Mouse (Mus musculus): ENCODE results near the gene Rcor3. TPM values are rescaled to one million over a fixed set of nuclear protein-coding genes. Genes with fewer than 3 reads are reported as not detected.

Rcor3 gene
- 36.3 and 40.4 TPM in 2 replicates for polyA plus RNA-seq (2015; fragmentation: Nextera tagmentation; extraction: Ambion mirVana)

DNA sequence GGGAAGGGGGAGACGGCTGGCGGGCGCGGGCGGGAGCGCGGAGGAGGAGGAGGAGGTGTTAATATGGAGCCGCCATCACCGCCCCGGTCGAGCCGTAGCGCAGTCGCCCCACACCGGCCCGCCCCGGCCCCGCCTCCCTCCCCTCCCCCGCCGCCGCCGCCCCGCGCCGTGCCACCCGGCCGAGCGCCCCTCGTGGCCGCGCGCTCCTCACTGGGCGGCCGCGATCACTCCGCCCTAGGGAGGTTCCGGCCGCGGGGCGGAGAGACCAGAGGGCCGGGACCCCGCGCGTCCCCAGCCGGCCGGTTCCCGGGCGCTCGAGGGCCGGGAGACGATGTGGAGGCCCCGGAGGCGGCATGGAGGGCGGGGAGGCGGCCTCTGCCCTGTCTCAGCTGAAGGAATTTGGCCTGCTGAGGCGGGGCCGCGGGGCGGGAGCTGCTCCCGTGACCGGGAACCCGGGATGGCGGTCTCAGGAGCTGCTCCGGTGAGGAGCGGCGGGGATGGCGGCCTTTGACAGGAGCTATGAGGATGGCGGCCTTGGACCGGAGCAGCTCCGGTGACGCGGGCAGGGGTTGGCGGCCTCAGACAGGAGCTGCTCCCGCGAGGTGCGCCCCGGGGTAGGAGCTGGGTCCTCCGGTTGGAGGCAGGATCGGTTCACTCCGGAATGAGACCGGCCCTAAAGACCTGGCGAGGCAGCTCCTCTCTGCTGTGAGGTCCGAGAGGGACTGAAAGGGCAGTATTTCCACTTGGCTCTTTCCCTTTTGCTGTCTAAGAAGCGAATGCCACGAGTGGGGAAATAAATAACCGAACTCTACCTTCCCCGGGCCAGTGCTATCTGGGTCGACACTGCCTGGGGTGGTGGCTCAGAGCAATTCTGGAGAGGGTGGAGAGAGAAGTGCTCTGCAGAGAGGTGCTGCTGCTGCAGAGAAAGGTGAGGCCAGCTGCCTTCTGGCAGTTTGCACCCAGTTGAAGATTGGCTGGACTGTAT, at the start of gene Rcor3:
Gene Rcor3 (minus strand): TSS at position 137 of the 985 bp plus-strand sequence.
- Histone ChIP-seq H3K4me2 (ENCODE audit: low read length) (peak within 1 kb of the TSS; percentile 88), H3K4me1 (ENCODE audit: control insufficient read depth, insufficient read depth, low read length) (peaks cover 22% of the 10 kb centered on the region), H3K27me3 (ENCODE audit: control insufficient read depth, insufficient read depth, low read depth, low read length) (no peaks in the 10 kb centered on the region), H3K9me3 (replicated peaks; ENCODE audit: control insufficient read depth, low read length, poor library complexity, severe bottlenecking) (no peaks in the 10 kb centered on the region), H3K9ac (ENCODE audit: low read depth, low read length) (peak within 1 kb of the TSS; percentile 96), H3K36me3 (ENCODE audit: control insufficient read depth, insufficient read depth, low read length) (no peaks in the 10 kb centered on the region), H3K4me3 (ENCODE audit: low read depth, low read length) (peak within 1 kb of the TSS; percentile 90), H3K27ac (ENCODE audit: low read length) (peak within 1 kb of the TSS; percentile 99)
- 0% methylated on average over 47 of the region's 88 CpGs for WGBS
- ATAC-seq = peak; percentile 91

DNA sequence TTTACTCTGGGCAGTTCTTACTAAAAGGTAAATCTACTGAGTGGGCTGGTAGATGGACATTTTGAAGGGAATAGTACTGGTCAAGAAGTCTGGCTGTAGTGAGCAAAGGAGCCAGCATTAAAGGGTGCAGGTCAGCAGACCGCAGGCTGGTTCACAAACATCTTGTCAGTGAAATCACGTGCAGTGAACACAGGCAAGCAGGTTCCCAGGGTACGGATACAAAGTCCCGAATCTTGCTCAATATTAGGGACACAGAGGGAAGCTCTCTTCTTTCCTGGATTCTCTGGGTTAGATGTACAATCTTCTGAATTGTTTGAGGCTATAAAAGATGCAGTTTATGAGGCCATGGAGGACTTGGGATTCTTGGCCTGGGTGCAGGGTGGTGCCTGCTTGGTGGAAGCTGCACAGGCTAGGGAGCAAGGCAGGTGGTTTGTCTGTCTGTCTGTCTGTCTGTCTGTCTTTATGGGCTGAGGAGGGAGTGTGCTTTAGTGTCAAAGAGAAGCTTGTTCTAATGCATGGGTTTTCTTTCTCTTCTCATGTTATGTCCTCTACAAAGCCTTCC, 43.9 kb upstream of the Rcor3 start:
- Histone ChIP-seq H3K9ac (ENCODE audit: low read depth, low read length) (no peak overlapping the region), H3K4me1 (ENCODE audit: control insufficient read depth, insufficient read depth, low read length) (no peaks in the 10 kb centered on the region), H3K4me3 (ENCODE audit: low read depth, low read length) (no peak overlapping the region), H3K4me2 (ENCODE audit: low read length) (no peak overlapping the region), H3K9me3 (replicated peaks; ENCODE audit: control insufficient read depth, low read length, poor library complexity, severe bottlenecking) (no peaks in the 10 kb centered on the region), H3K36me3 (ENCODE audit: control insufficient read depth, insufficient read depth, low read length) (no peaks in the 10 kb centered on the region), H3K27ac (ENCODE audit: low read length) (no peak overlapping the region), H3K27me3 (ENCODE audit: control insufficient read depth, insufficient read depth, low read depth, low read length) (no peaks in the 10 kb centered on the region)
- WGBS = 87% methylated on average over 4 of the region's 4 CpGs
- no peak for ATAC-seq

DNA sequence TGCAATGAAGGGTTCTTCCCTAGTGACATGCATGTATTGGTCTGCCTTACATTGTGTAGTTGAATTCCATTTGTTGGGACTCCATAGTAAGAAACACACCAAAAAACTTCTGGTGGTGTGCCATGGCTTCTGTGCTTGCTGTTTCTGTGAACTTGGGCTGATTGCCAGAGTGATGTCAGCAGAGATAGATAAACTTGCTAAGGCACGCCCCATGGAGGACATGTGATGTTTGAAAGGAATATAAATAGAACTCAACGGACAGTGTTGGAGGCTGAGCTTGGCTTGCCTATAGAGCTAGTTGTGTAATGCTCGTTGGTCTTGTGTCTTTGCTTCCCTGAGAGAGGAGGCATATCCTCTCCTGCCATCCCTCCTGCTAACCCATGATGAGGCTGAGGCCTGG, 42.0 kb upstream of the Rcor3 start:
- ATAC-seq = no peak
- Histone ChIP-seq H3K27me3 (ENCODE audit: control insufficient read depth, insufficient read depth, low read depth, low read length) (no peaks in the 10 kb centered on the region), H3K27ac (ENCODE audit: low read length) (no peak overlapping the region), H3K4me2 (ENCODE audit: low read length) (no peak overlapping the region), H3K36me3 (ENCODE audit: control insufficient read depth, insufficient read depth, low read length) (no peaks in the 10 kb centered on the region), H3K4me3 (ENCODE audit: low read depth, low read length) (no peak overlapping the region), H3K9ac (ENCODE audit: low read depth, low read length) (no peak overlapping the region), H3K9me3 (replicated peaks; ENCODE audit: control insufficient read depth, low read length, poor library complexity, severe bottlenecking) (no peaks in the 10 kb centered on the region), H3K4me1 (ENCODE audit: control insufficient read depth, insufficient read depth, low read length) (no peaks in the 10 kb centered on the region)
- 80% methylated on average over 3 of the region's 3 CpGs for WGBS

DNA sequence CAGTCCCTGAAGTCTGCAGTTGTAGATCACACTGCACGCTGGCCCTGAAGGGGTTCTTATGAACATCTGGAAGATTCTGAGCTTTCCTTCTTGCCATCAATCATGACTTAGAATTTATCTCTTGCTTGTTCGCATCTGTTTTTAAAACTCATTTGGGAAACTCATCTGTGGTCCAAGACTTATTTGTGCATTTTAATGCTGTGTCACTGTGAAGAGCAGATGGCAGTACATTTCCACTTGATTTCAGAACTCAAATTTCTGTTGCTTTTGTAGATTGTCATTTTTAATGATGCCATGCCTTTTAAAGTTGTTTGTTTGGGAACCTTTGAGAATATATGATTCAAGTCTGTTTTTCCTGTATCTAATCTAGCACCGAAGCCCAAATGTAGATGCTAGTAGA, 33.6 kb upstream of the Rcor3 start:
- Histone ChIP-seq H3K36me3 (ENCODE audit: control insufficient read depth, insufficient read depth, low read length) (no peaks in the 10 kb centered on the region), H3K27me3 (ENCODE audit: control insufficient read depth, insufficient read depth, low read depth, low read length) (no peaks in the 10 kb centered on the region), H3K9ac (ENCODE audit: low read depth, low read length) (no peak overlapping the region), H3K4me2 (ENCODE audit: low read length) (no peak overlapping the region), H3K27ac (ENCODE audit: low read length) (no peak overlapping the region), H3K4me1 (ENCODE audit: control insufficient read depth, insufficient read depth, low read length) (no peaks in the 10 kb centered on the region), H3K9me3 (replicated peaks; ENCODE audit: control insufficient read depth, low read length, poor library complexity, severe bottlenecking) (no peaks in the 10 kb centered on the region), H3K4me3 (ENCODE audit: low read depth, low read length) (no peak overlapping the region)
- ATAC-seq = no peak
- 92% methylated on average over 3 of the region's 3 CpGs for WGBS

DNA sequence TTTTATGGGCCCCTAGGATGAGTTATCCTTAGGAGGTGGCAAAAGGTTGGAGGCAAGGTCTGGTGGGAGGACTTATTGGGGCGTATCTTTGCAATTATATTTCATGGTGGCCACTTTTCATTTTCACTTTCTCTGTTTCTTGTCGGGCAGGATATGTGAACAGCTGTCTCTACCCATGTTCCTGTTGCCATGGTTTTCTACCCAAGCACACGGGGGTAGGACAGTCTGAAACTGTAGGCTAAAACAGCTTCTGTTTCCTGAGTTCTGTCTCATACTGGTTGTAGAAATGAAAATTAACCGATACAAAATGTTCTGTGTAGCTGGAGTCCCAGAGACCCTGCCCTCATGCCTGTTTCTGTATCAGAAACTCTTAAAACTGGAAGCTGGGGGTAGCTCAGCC, 13.3 kb upstream of the Rcor3 start:
- Histone ChIP-seq H3K27ac (ENCODE audit: low read length) (no peak overlapping the region), H3K4me2 (ENCODE audit: low read length) (no peak overlapping the region), H3K4me1 (ENCODE audit: control insufficient read depth, insufficient read depth, low read length) (no peaks in the 10 kb centered on the region), H3K4me3 (ENCODE audit: low read depth, low read length) (no peak overlapping the region), H3K27me3 (ENCODE audit: control insufficient read depth, insufficient read depth, low read depth, low read length) (no peaks in the 10 kb centered on the region), H3K36me3 (ENCODE audit: control insufficient read depth, insufficient read depth, low read length) (no peaks in the 10 kb centered on the region), H3K9me3 (replicated peaks; ENCODE audit: control insufficient read depth, low read length, poor library complexity, severe bottlenecking) (no peaks in the 10 kb centered on the region), H3K9ac (ENCODE audit: low read depth, low read length) (no peak overlapping the region)
- 93% methylated on average over 4 of the region's 4 CpGs for WGBS
- no peak for ATAC-seq

DNA sequence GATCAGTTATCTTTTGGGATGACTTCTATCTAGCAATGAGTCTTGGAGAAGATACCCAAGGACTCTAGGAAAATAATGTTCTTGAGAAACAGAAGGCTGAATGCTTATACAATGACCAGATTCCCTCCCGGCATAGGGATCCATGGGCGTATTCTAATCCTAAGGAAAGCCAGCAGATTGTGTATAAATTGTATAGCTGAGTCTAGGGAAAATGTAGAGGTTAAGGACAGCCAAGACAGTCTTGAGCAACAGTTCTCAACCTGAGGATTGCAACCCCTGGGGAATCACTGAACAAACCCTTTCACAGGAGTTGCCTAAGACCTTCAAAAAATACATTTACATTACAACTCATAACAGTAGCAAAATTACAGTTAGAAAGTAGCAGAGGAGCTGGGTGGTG, 2.5 kb upstream of the Rcor3 start:
- Histone ChIP-seq H3K27me3 (ENCODE audit: control insufficient read depth, insufficient read depth, low read depth, low read length) (no peaks in the 10 kb centered on the region), H3K4me2 (ENCODE audit: low read length) (no peak overlapping the region), H3K27ac (ENCODE audit: low read length) (no peak overlapping the region), H3K36me3 (ENCODE audit: control insufficient read depth, insufficient read depth, low read length) (no peaks in the 10 kb centered on the region), H3K9ac (ENCODE audit: low read depth, low read length) (no peak overlapping the region), H3K4me1 (ENCODE audit: control insufficient read depth, insufficient read depth, low read length) (peaks cover 18% of the 10 kb centered on the region), H3K9me3 (replicated peaks; ENCODE audit: control insufficient read depth, low read length, poor library complexity, severe bottlenecking) (no peaks in the 10 kb centered on the region), H3K4me3 (ENCODE audit: low read depth, low read length) (no peak overlapping the region)
- WGBS = 93% methylated on average over 2 of the region's 2 CpGs
- ATAC-seq = no peak

DNA sequence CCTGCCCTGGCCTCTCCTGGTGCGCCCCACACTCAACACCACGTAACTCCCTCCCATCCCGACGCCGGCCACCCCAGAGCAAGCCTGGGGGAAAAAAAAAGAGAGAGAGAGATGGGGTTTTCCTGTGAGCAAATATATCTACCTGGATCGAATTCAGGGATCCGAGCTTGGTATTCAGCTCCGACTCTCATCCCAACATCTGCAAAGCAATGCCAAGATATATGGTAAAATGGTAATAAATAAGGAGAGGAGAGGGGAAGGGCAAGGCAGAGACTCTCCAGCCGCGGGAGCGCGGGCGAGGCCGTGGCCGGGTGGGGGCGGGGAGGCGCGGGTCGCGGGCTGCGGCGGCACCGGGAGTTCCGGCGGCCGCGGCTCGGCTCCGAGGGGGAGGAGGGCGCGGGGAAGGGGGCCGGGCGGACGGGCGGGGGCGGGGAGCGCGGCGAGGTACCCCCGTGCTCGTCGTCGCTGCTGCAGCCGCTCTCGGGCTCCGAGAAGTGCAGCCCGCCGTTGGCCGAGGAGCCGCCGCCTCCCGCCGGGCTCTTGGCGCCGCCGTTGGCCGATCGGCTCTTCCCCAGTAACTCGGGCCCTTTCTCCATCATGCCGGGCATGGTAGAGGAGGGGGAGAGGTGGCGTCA, 454 bp downstream of the Rcor3 start:
- Histone ChIP-seq H3K27ac (ENCODE audit: low read length) (peak overlapping the region; percentile 99), H3K4me3 (ENCODE audit: low read depth, low read length) (peak overlapping the region; percentile 90), H3K27me3 (ENCODE audit: control insufficient read depth, insufficient read depth, low read depth, low read length) (no peaks in the 10 kb centered on the region), H3K4me1 (ENCODE audit: control insufficient read depth, insufficient read depth, low read length) (peaks cover 22% of the 10 kb centered on the region), H3K9me3 (replicated peaks; ENCODE audit: control insufficient read depth, low read length, poor library complexity, severe bottlenecking) (no peaks in the 10 kb centered on the region), H3K36me3 (ENCODE audit: control insufficient read depth, insufficient read depth, low read length) (no peaks in the 10 kb centered on the region), H3K4me2 (ENCODE audit: low read length) (peak overlapping the region; percentile 88), H3K9ac (ENCODE audit: low read depth, low read length) (peak overlapping the region; percentile 96)
- ATAC-seq = peak; percentile 43
- under 1% methylated on average over 35 of the region's 61 CpGs for WGBS

DNA sequence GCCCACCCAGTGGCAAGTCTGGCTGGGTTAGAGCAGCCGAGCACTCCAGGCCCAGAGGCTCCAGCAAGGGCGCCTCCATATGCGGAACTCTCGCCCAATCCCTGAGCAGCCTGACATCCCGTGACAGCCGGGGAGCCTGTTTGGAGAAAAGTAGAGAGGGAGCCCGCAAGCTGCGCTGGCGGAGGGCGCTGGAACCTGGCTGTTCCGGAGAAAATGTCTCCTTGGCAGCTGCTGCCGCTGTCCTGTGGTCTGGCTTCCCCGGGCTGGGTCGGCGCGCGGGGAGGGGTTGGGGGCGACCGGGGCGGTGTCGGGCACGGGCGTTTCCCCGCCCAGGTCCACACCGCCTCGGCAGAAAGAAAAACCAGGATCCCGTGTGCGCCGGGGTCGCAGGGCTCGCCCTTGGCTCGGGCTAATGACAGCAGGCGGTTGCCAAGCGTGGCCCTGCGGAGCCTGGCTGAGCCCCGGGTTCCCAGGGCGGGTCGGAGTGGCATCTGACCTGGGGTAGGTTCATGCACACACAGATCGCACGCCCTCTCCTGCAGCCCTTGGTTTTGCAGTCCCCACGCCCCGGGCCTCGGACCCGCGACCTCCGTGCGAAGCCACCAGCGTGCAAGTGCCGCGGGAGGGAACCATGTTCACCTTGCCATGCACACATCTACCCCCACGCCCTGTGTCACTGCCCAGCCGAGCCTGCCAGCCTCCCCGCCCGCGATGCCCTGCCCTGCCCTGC, 1.1 kb downstream of the Rcor3 start:
- peak overlapping the region; percentile 99 for H3K27ac ChIP-seq (ENCODE audit: low read length)
- peaks cover 22% of the 10 kb centered on the region for H3K4me1 ChIP-seq (ENCODE audit: control insufficient read depth, insufficient read depth, low read length)
- peak overlapping the region; percentile 88 for H3K4me2 ChIP-seq (ENCODE audit: low read length)
- under 1% methylated on average over 53 of the region's 55 CpGs for WGBS
- H3K9me3 ChIP-seq (replicated peaks; ENCODE audit: control insufficient read depth, low read length, poor library complexity, severe bottlenecking) = no peaks in the 10 kb centered on the region
- ATAC-seq = peak; percentile 86
- no peaks in the 10 kb centered on the region for H3K36me3 ChIP-seq (ENCODE audit: control insufficient read depth, insufficient read depth, low read length)
- no peaks in the 10 kb centered on the region for H3K27me3 ChIP-seq (ENCODE audit: control insufficient read depth, insufficient read depth, low read depth, low read length)
- H3K9ac ChIP-seq (ENCODE audit: low read depth, low read length) = peak overlapping the region; percentile 96
- H3K4me3 ChIP-seq (ENCODE audit: low read depth, low read length) = peak overlapping the region; percentile 90
